7 mouse cellular contexts compared by ENCODE assay signal in the genomic region with DNA sequence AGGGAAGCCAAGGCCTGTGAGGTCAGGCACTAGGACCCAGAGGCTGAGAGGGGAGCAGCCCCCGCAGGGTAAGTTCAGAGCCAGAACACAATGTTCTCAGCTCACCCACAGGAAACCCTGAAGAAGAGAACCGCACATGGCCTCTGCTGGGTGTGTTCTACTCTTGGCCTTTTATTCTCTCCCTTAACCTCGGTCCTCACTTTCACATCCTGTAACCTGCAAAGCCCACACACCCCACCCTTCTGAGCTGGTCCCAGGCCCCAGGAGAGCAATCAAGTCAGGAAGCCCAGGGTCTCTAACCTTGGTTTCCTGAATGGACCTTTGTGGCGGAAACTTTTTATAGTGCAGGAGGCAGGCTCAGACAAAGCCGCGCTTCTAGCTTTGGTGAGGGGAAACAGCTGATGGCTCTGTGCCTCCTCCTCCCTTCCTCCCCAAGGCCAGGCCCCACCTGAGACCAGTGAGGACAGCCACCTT. TPM values are rescaled to one million over a fixed set of nuclear protein-coding genes. Genes with fewer than 3 reads are reported as not detected.
DNase-seq lines count a peak whose midpoint lies in the region; ATAC-seq and TF ChIP-seq lines count a peak whose summit lies in the region.

No protein-coding gene starts in this region.

- no peak for TF ChIP-seq CTCF in E14TG2a.4 (conservative IDR thresholded peaks at IDR 0.05; ENCODE audit: low read length)

- H3K27ac ChIP-seq in forebrain, embryonic 11.5 days (ENCODE audit: low read depth, low read length) = peak overlapping the region; percentile 53; the same call in 1 of the 2 replicates
- H3K27ac ChIP-seq in midbrain, embryonic 11.5 days (ENCODE audit: low read depth, low read length) = no peak overlapping the region; the same call in 1 of the 2 replicates
- peak overlapping the region; percentile 84 for H3K27ac ChIP-seq in stomach, embryonic 14.5 days (ENCODE audit: low read length)

- no peak overlapping the region for H3K4me2 ChIP-seq in forebrain, embryonic 11.5 days (ENCODE audit: low read depth, low read length, severe bottlenecking)
- no peak overlapping the region for H3K4me2 ChIP-seq in midbrain, embryonic 11.5 days
- no peak overlapping the region for H3K4me2 ChIP-seq in stomach, embryonic 14.5 days (replicated peaks; ENCODE audit: low read depth, low read length)

- peaks cover 83% of the 10 kb centered on the region for H3K27me3 ChIP-seq in E14TG2a.4 (ENCODE audit: insufficient read depth, low read length)
- no peaks in the 10 kb centered on the region for H3K27me3 ChIP-seq in forebrain, embryonic 11.5 days (ENCODE audit: control insufficient read depth, insufficient read depth, low read length)
- no peaks in the 10 kb centered on the region for H3K27me3 ChIP-seq in midbrain, embryonic 11.5 days (ENCODE audit: control insufficient read depth, insufficient read depth, low read length)
- H3K27me3 ChIP-seq in stomach, embryonic 14.5 days (ENCODE audit: control insufficient read depth, insufficient read depth, low read length) = no peaks in the 10 kb centered on the region

- peaks cover 95% of the 10 kb centered on the region for H3K4me1 ChIP-seq in E14TG2a.4 (replicated peaks; ENCODE audit: low read depth, low read length)
- peaks cover 12% of the 10 kb centered on the region; the same call in 1 of the 2 replicates for H3K4me1 ChIP-seq in forebrain, embryonic 11.5 days (replicated peaks; ENCODE audit: control insufficient read depth, insufficient read depth, low read length)
- H3K4me1 ChIP-seq in midbrain, embryonic 11.5 days (ENCODE audit: control insufficient read depth, insufficient read depth, low read length) = peaks cover 23% of the 10 kb centered on the region
- peaks cover 42% of the 10 kb centered on the region for H3K4me1 ChIP-seq in stomach, embryonic 14.5 days (ENCODE audit: control insufficient read depth, insufficient read depth, low read length)

- H3K36me3 ChIP-seq in E14TG2a.4 (ENCODE audit: insufficient read depth, low read length) = no peaks in the 10 kb centered on the region
- H3K36me3 ChIP-seq in forebrain, embryonic 11.5 days (ENCODE audit: control insufficient read depth, insufficient read depth, low read length) = no peaks in the 10 kb centered on the region
- no peaks in the 10 kb centered on the region for H3K36me3 ChIP-seq in midbrain, embryonic 11.5 days (ENCODE audit: control insufficient read depth, insufficient read depth, low read length)
- H3K36me3 ChIP-seq in stomach, embryonic 14.5 days (ENCODE audit: control insufficient read depth, insufficient read depth, low read length) = no peaks in the 10 kb centered on the region

- H3K4me3 ChIP-seq in E14TG2a.4 (replicated peaks; ENCODE audit: low read length) = peak overlapping the region; percentile 17; the same call in 1 of the 2 replicates
- H3K4me3 ChIP-seq in forebrain, embryonic 11.5 days (ENCODE audit: low read depth, low read length) = no peak overlapping the region
- no peak overlapping the region for H3K4me3 ChIP-seq in midbrain, embryonic 11.5 days (ENCODE audit: low read depth, low read length)
- no peak overlapping the region for H3K4me3 ChIP-seq in stomach, embryonic 14.5 days (ENCODE audit: low read depth, low read length)

- ATAC-seq in forebrain, embryonic 11.5 days (replicated peaks; ENCODE audit: low FRiP score) = 0 out of 2 replicates have a peak, but pooled peaks have one; percentile 21
- no peak for ATAC-seq in midbrain, embryonic 11.5 days (ENCODE audit: low FRiP score)
- ATAC-seq in stomach, embryonic 14.5 days (ENCODE audit: insufficient number of reproducible peaks, insufficient read depth, low FRiP score, low read depth) = peak; percentile 21; the same call in 1 of the 2 replicates

- WGBS in forebrain, embryonic 11.5 days = 17% methylated on average over 6 of the region's 6 CpGs
- 15% methylated on average over 6 of the region's 6 CpGs for WGBS in midbrain, embryonic 11.5 days
- 13% methylated on average over 6 of the region's 6 CpGs for WGBS in stomach, embryonic 14.5 days

- peak overlapping the region; percentile 30; the same call in 1 of the 2 replicates for H3K9ac ChIP-seq in forebrain, embryonic 11.5 days (ENCODE audit: low read length)
- peak overlapping the region; percentile 25; the same call in 1 of the 2 replicates for H3K9ac ChIP-seq in midbrain, embryonic 11.5 days (ENCODE audit: low read length)
- no peak overlapping the region for H3K9ac ChIP-seq in stomach, embryonic 14.5 days (replicated peaks; ENCODE audit: low read depth, low read length)

- DNase-seq in ZHBTc4 (ENCODE audit: low read depth, low spot score) = peak; percentile 91
- DNase-seq in forebrain, embryonic 11.5 days (ENCODE audit: low spot score) = peak; percentile 61
- DNase-seq in heart, postnatal 4 days = peak; percentile 73
- peak; percentile 56 to 71 for DNase-seq in kidney, postnatal 4 days
- peak; percentile 87 for DNase-seq in midbrain, embryonic 11.5 days (ENCODE audit: low spot score, missing footprints)

- H3K9me3 ChIP-seq in E14TG2a.4 (ENCODE audit: low read length) = no peaks in the 10 kb centered on the region
- no peaks in the 10 kb centered on the region for H3K9me3 ChIP-seq in forebrain, embryonic 11.5 days (ENCODE audit: control insufficient read depth, low read length)
- H3K9me3 ChIP-seq in midbrain, embryonic 11.5 days (ENCODE audit: control insufficient read depth, low read length) = no peaks in the 10 kb centered on the region
- no peaks in the 10 kb centered on the region for H3K9me3 ChIP-seq in stomach, embryonic 14.5 days (ENCODE audit: control insufficient read depth, low read depth, low read length)

RNA-seq across cellular contexts. Expression of gene Ddit4, which starts 22.6 kb away (rescaled TPM):
- polyA plus RNA-seq in forebrain, embryonic 11.5 days (2014; fragmentation: Nextera tagmentation; extraction: Ambion mirVana) = 7.4 and 9.5 TPM in 2 replicates
- total RNA-seq in heart, postnatal 4 days (2021) = 10 to 100 TPM; 31.4 to 36.9 TPM
- 4.1 and 4.5 TPM in 2 replicates for polyA plus RNA-seq in midbrain, embryonic 11.5 days (2014; fragmentation: Nextera tagmentation; extraction: Ambion mirVana)
- polyA plus RNA-seq in stomach, embryonic 14.5 days (2014; fragmentation: Nextera tagmentation; extraction: Ambion mirVana) = 2.5 and 3.0 TPM in 2 replicates

RNA-seq across cellular contexts. Expression of gene Ascc1, which starts 28.4 kb away (rescaled TPM):
- 35.8 and 38.4 TPM in 2 replicates for polyA plus RNA-seq in forebrain, embryonic 11.5 days (2014; fragmentation: Nextera tagmentation; extraction: Ambion mirVana)
- total RNA-seq in heart, postnatal 4 days (2021) = 10 to 100 TPM; 20.2 to 22.0 TPM
- polyA plus RNA-seq in midbrain, embryonic 11.5 days (2014; fragmentation: Nextera tagmentation; extraction: Ambion mirVana) = 42.5 and 43.6 TPM in 2 replicates
- polyA plus RNA-seq in stomach, embryonic 14.5 days (2014; fragmentation: Nextera tagmentation; extraction: Ambion mirVana) = 44.0 and 46.6 TPM in 2 replicates

RNA-seq across cellular contexts. Expression of gene Anapc16, which starts 28.7 kb away (rescaled TPM):
- 94.6 and 99.4 TPM in 2 replicates for polyA plus RNA-seq in forebrain, embryonic 11.5 days (2014; fragmentation: Nextera tagmentation; extraction: Ambion mirVana)
- 10 to 100 TPM; 70.5 to 73.5 TPM for total RNA-seq in heart, postnatal 4 days (2021)
- 87.2 and 98.5 TPM in 2 replicates for polyA plus RNA-seq in midbrain, embryonic 11.5 days (2014; fragmentation: Nextera tagmentation; extraction: Ambion mirVana)
- 116 and 118 TPM in 2 replicates for polyA plus RNA-seq in stomach, embryonic 14.5 days (2014; fragmentation: Nextera tagmentation; extraction: Ambion mirVana)
